Mouse (Mus musculus) MEL (cell line): ENCODE data around the gene Tmem42. TPM values are rescaled to one million over a fixed set of nuclear protein-coding genes. Genes with fewer than 3 reads are reported as not detected.
A peak's percentile ranks its signal among the peaks of the same experiment; 100 is the strongest.

Source experiments
- DNase-seq: peaks from one replicate; pipeline ENCODE4 v3.0.0; 2011; ENCODE audit warnings: low read depth, low spot score
- H3K27ac ChIP-seq: 2 replicates; pipeline ENCODE4 v1.5.1; 2012; ENCODE audit warnings: low read depth, mild to moderate bottlenecking, control low read depth, low read length, moderate library complexity; ENCODE audit not compliant: control insufficient read depth
- H3K27me3 ChIP-seq, 2 experiments: fragments of 150-350 bp in 1 of 2; sonication (generic) in 1 of 2; 2 replicates each; pipeline ENCODE4 v1.6.1; 2012; ENCODE audit warnings: low read length in 2 of 2, mild to moderate bottlenecking in 2 of 2, improper control_type of control experiment in 1 of 2, moderate library complexity in 1 of 2; ENCODE audit not compliant: insufficient read depth in 2 of 2, control insufficient read depth in 1 of 2
- H3K36me3 ChIP-seq, 2 experiments: 2 replicates each; pipeline ENCODE4 v1.6.1; 2012 to 2014; ENCODE audit warnings: low read length in 2 of 2, improper control_type of control experiment in 1 of 2, inconsistent platforms in 1 of 2, mild to moderate bottlenecking in 1 of 2; ENCODE audit not compliant: insufficient read depth in 2 of 2, control insufficient read depth in 1 of 2
- H3K4me1 ChIP-seq, 2 experiments: fragments of 150-350 bp in 1 of 2; sonication (generic) in 1 of 2; 2 replicates each; pipeline ENCODE4 v1.6.1; 2012; ENCODE audit warnings: low read length in 2 of 2, improper control_type of control experiment in 1 of 2, mild to moderate bottlenecking in 1 of 2; ENCODE audit not compliant: insufficient read depth in 2 of 2, control insufficient read depth in 1 of 2
- H3K4me3 ChIP-seq, 2 experiments: fragments of 150-350 bp in 1 of 2; sonication (generic) in 1 of 2; 2 replicates each; pipeline ENCODE4 v1.5.1; 2012; ENCODE audit warnings: low read depth in 2 of 2, low read length in 2 of 2, mild to moderate bottlenecking in 2 of 2, moderate library complexity in 2 of 2, control low read depth in 1 of 2, improper control_type of control experiment in 1 of 2; ENCODE audit not compliant: control insufficient read depth in 1 of 2, insufficient read depth in 1 of 2
- H3K79me2 ChIP-seq: 2 replicates; pipeline ENCODE4 v1.6.1; 2012; ENCODE audit warnings: mild to moderate bottlenecking, low read length, moderate library complexity; ENCODE audit not compliant: control insufficient read depth, poor library complexity, insufficient read depth
- H3K9ac ChIP-seq: 2 replicates; pipeline ENCODE4 v1.6.1; 2012; ENCODE audit warnings: low read depth, mild to moderate bottlenecking, control low read depth, low read length, moderate library complexity; ENCODE audit not compliant: control insufficient read depth, poor library complexity, severe bottlenecking
- H3K9me3 ChIP-seq: fragments of 150-350 bp; sonication (generic); replicated peaks from 2 replicates; pipeline ENCODE4 v1.6.1; 2012; ENCODE audit warnings: mild to moderate bottlenecking, low read length, improper control_type of control experiment, moderate library complexity; ENCODE audit not compliant: insufficient read depth
- BHLHE40 ChIP-seq: IDR thresholded peaks from 2 replicates; pipeline ENCODE4 v1.6.1; 2012; ENCODE audit warnings: low read depth, mild to moderate bottlenecking, inconsistent platforms, low read length, improper control_type of control experiment, borderline replicate concordance
- CTCF ChIP-seq, 3 experiments: IDR thresholded peaks in 2 of 3; conservative IDR thresholded peaks in 1 of 3; 2 replicates each; pipeline ENCODE4 v1.5.1; 2011 to 2012; ENCODE audit warnings: low read length in 3 of 3, low read depth in 2 of 3, mild to moderate bottlenecking in 2 of 3, improper control_type of control experiment in 1 of 3, inconsistent platforms in 1 of 3, mixed read lengths in 1 of 3, moderate library complexity in 1 of 3; ENCODE audit not compliant: control insufficient read depth in 1 of 3, insufficient read depth in 1 of 3, poor library complexity in 1 of 3, severe bottlenecking in 1 of 3
- ELF1 ChIP-seq: IDR thresholded peaks from 2 replicates; pipeline ENCODE4 v1.6.1; 2014; ENCODE audit warnings: low read depth, mild to moderate bottlenecking, inconsistent platforms, low read length, improper control_type of control experiment, moderate library complexity
- ETS1 ChIP-seq: IDR thresholded peaks from 2 replicates; pipeline ENCODE4 v1.6.1; 2012; ENCODE audit warnings: low read depth, mild to moderate bottlenecking, inconsistent platforms, low read length, improper control_type of control experiment, moderate library complexity
- JUND ChIP-seq: IDR thresholded peaks from 2 replicates; pipeline ENCODE4 v1.6.1; 2011; ENCODE audit warnings: low read depth, mild to moderate bottlenecking, improper control_type of control experiment, low read length
- KAT2A ChIP-seq: conservative IDR thresholded peaks from 2 replicates; pipeline ENCODE4 v1.6.1; 2012; ENCODE audit warnings: low read depth, low read length, improper control_type of control experiment, inconsistent platforms
- MAX ChIP-seq: IDR thresholded peaks from 2 replicates; pipeline ENCODE4 v1.6.1; 2011; ENCODE audit warnings: low read length, improper control_type of control experiment
- MEF2A ChIP-seq: IDR thresholded peaks from 2 replicates; pipeline ENCODE4 v1.6.1; 2014; ENCODE audit warnings: low read depth, mild to moderate bottlenecking, inconsistent platforms, low read length, improper control_type of control experiment; ENCODE audit not compliant: poor library complexity, insufficient replicate concordance, severe bottlenecking; ENCODE audit errors: extremely low read depth
- MYB ChIP-seq: IDR thresholded peaks from 2 replicates; pipeline ENCODE4 v1.6.1; 2011; ENCODE audit warnings: mild to moderate bottlenecking, low read depth, low read length, improper control_type of control experiment
- MYC ChIP-seq: IDR thresholded peaks from 2 replicates; pipeline ENCODE4 v1.6.1; 2011; ENCODE audit warnings: low read depth, mild to moderate bottlenecking, low read length, improper control_type of control experiment, moderate library complexity
- NELFE ChIP-seq: IDR thresholded peaks from 2 replicates; pipeline ENCODE4 v1.6.1; 2011; ENCODE audit warnings: low read depth, low read length, improper control_type of control experiment
- NRF1 ChIP-seq: IDR thresholded peaks from 2 replicates; pipeline ENCODE4 v1.6.1; 2014; ENCODE audit warnings: low read depth, mild to moderate bottlenecking, inconsistent platforms, low read length, improper control_type of control experiment, moderate library complexity; ENCODE audit not compliant: poor library complexity, insufficient read depth, severe bottlenecking
- POLR2AphosphoS5 ChIP-seq: IDR thresholded peaks from 2 replicates; pipeline ENCODE4 v1.6.1; 2012; ENCODE audit warnings: low read depth, borderline replicate concordance, mild to moderate bottlenecking, inconsistent platforms, low read length, moderate library complexity, mixed read lengths
- RAD21 ChIP-seq: IDR thresholded peaks from 2 replicates; pipeline ENCODE4 v1.6.1; 2011; ENCODE audit warnings: mild to moderate bottlenecking, low read depth, low read length, improper control_type of control experiment
- RCOR1 ChIP-seq: IDR thresholded peaks from 2 replicates; pipeline ENCODE4 v1.6.1; 2012; ENCODE audit warnings: low read depth, mild to moderate bottlenecking, inconsistent platforms, low read length, improper control_type of control experiment
- SMC3 ChIP-seq: IDR thresholded peaks from 2 replicates; pipeline ENCODE4 v1.6.1; 2011; ENCODE audit warnings: low read depth, low read length, improper control_type of control experiment
- TBP ChIP-seq: IDR thresholded peaks from 2 replicates; pipeline ENCODE4 v1.8.0; 2011; ENCODE audit warnings: low read depth, low read length, improper control_type of control experiment
- USF2 ChIP-seq, 2 experiments: IDR thresholded peaks; 2 replicates each; pipeline ENCODE4 v1.6.1; 2011 to 2012; ENCODE audit warnings: improper control_type of control experiment in 2 of 2, low read length in 2 of 2, borderline replicate concordance in 1 of 2, inconsistent platforms in 1 of 2, low read depth in 1 of 2, mild to moderate bottlenecking in 1 of 2; ENCODE audit not compliant: insufficient read depth in 1 of 2
- ZC3H11A ChIP-seq: IDR thresholded peaks from 2 replicates; pipeline ENCODE4 v1.6.1; 2012; ENCODE audit warnings: low read depth, mild to moderate bottlenecking, inconsistent platforms, low read length, improper control_type of control experiment
- ZKSCAN1 ChIP-seq: IDR thresholded peaks from 2 replicates; pipeline ENCODE4 v1.6.1; 2012; ENCODE audit warnings: low read depth, mild to moderate bottlenecking, inconsistent platforms, low read length, improper control_type of control experiment, moderate library complexity
- ZNF384 ChIP-seq: IDR thresholded peaks from 2 replicates; pipeline ENCODE4 v1.6.1; 2012; ENCODE audit warnings: low read depth, mild to moderate bottlenecking, inconsistent platforms, low read length, improper control_type of control experiment
- polyA plus RNA-seq, 2 experiments: library from polyadenylated mRNA; stranded (reverse) in 1 of 2; unstranded in 1 of 2; fragments of >175 nt in 1 of 2; fragments of >200 nt in 1 of 2; gene quantifications; 2 replicates each; pipeline versions ENCODE4 v1.2.1 to v1.2.4; 2012; ENCODE audit warnings: low replicate concordance in 2 of 2, low read depth in 1 of 2; ENCODE audit not compliant: insufficient read length in 2 of 2, insufficient read depth in 1 of 2, missing spikeins in 1 of 2
- total RNA-seq: library from RNA; depleted of rRNA; stranded (reverse); fragments of 300-350 nt; gene quantifications from 2 replicates; pipeline ENCODE4 v1.2.3, GENCODE M21; 2012; rRNA removed

Gene Tmem42
- total and polyA plus RNA-seq, 3 experiments: 14.6 to 15.0 TPM; not detected in 1

DNA sequence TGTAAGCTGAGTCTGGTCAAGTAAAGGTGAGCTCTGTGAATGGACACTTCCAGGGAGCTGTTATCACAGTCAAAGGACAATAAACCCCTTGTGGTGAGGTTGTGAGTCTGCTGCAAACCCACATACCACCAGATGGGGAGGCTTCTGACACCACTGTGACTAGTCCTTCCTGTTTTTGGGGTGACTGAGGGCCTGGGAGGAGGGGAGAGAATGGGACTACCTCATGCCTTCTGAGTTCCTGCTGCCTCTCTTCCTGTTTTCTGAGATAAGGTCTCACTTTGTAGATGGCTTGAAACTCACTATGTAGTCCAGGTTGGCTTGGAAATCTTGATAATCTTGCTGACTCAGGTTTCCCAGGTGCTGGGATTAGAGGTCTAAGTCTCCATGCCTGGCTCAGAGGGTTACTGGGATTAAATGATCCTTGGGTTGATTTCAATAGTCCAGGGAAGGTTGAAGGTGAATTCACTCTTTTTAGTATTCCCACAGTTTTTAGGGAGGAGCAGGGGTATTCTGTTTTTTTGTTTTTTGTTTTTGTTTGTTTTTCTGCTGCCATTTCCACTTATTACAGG, 37.7 kb downstream of the Tmem42 start (continued):
- TF ChIP-seq KAT2A (no peak), ZKSCAN1 (no peak), MYC (peak; percentile 88), ETS1 (peak; percentile 77), BHLHE40 (no peak), TBP (no peak), ZNF384 (no peak), USF2 (IDR thresholded peaks at IDR 0.05; ENCODE audit: borderline replicate concordance in 1 of 2, insufficient read depth in 1 of 2, low read depth in 1 of 2, low read length in 2 of 2) (no peak), MAX (0 out of 2 replicates have a peak, but pooled peaks have one; percentile 36), MYB (no peak), RAD21 (peak; percentile 15), NRF1 (no peak), SMC3 (peak; percentile 37)

DNA sequence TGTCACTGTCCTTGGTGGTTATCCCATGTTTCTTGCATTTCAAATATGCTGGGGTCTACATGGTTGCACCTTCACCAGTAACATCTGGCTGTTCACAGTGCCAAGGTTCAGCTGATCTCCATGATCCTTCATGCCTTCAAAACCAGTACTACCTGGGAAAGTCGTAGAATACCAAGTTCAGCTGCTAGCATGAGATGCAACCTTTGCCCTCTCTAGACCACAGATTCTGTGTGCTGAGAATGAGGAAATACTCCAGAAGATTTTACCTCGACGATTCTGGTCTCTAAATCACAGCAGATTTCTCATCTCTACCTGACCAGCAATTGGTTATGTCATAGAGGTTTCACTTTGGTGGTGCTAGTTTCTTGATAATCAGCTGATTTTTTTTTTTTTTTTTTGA, 39.0 kb downstream of the Tmem42 start:
- H3K27me3 ChIP-seq: no peaks in the 10 kb centered on the region
- no peak overlapping the region for H3K4me3 ChIP-seq
- DNase-seq: no peak
- no peak overlapping the region for H3K27ac ChIP-seq
- H3K4me1 ChIP-seq: peaks cover 0 to 13% of the 10 kb centered on the region in 2 experiments; a peak in 3 of 4 replicates
- H3K9ac ChIP-seq: no peak overlapping the region
- TF ChIP-seq ETS1 (no peak), CTCF (IDR thresholded peaks at IDR 0.05 in 2 of 3, conservative IDR thresholded peaks at IDR 0.05 in 1 of 3; ENCODE audit: control insufficient read depth in 1 of 3, insufficient read depth in 1 of 3, low read depth in 2 of 3, low read length in 3 of 3, poor library complexity in 1 of 3, severe bottlenecking in 1 of 3) (no peak), ZKSCAN1 (no peak), NELFE (no peak), RCOR1 (no peak), JUND (no peak), RAD21 (no peak), MEF2A (no peak), ZC3H11A (no peak), POLR2AphosphoS5 (no peak), ELF1 (no peak)
- TF ChIP-seq, all 39 proteins: peak for 0
- Histone ChIP-seq H3K79me2 (no peaks in the 10 kb centered on the region), H3K36me3 (peaks cover 0 to 11% of the 10 kb centered on the region in 2 experiments; a peak in 2 of 4 replicates), H3K9me3 (no peaks in the 10 kb centered on the region)

Other genes starting within 250 kb of the Tmem42 start
- gene Tcaim, start 215.8 kb upstream of the Tmem42 start, total RNA-seq: 2.7 and 4.0 TPM in 2 replicates
- 1 to 10 TPM in 1 of 2 experiments, not detected in 1; 3.6 TPM for gene Tcaim, start 215.8 kb upstream of the Tmem42 start, polyA plus RNA-seq
- gene Gm35549, start 177.3 kb upstream of the Tmem42 start, total RNA-seq: not detected in 2 replicates
- gene Gm35549, start 177.3 kb upstream of the Tmem42 start, polyA plus RNA-seq: under 1 TPM in 1 of 2 experiments, not detected in 1; 0.31 TPM
- gene Zfp445, start 155.3 kb upstream of the Tmem42 start, total RNA-seq: 50.9 and 61.5 TPM in 2 replicates
- gene Zfp445, start 155.3 kb upstream of the Tmem42 start, polyA plus RNA-seq: 10 to 100 TPM; 25.4 to 45.5 TPM
- 1.3 TPM in 2 replicates for gene Zkscan7, start 135.6 kb upstream of the Tmem42 start, total RNA-seq
- gene Zkscan7, start 135.6 kb upstream of the Tmem42 start, polyA plus RNA-seq: under 1 TPM in 1 of 2 experiments, not detected in 1; 0.85 TPM
- not detected in 2 replicates for gene Zfp105, start 98.3 kb upstream of the Tmem42 start, total RNA-seq
- gene Zfp105, start 98.3 kb upstream of the Tmem42 start, polyA plus RNA-seq: not detected
- 7.5 and 8.7 TPM in 2 replicates for gene 1110059G10Rik, start 70.3 kb upstream of the Tmem42 start, total RNA-seq
- 10 to 100 TPM in 1 of 2 experiments, not detected in 1; 20.9 TPM for gene 1110059G10Rik, start 70.3 kb upstream of the Tmem42 start, polyA plus RNA-seq
- gene Kif15, start 70.3 kb upstream of the Tmem42 start, total RNA-seq: 48.0 and 54.4 TPM in 2 replicates
- 10 to 100 TPM in 1 of 2 experiments, not detected in 1; 81.7 TPM for gene Kif15, start 70.3 kb upstream of the Tmem42 start, polyA plus RNA-seq
- 0.65 and 0.96 TPM in 2 replicates for gene Tgm4, start 13.4 kb downstream of the Tmem42 start, total RNA-seq
- under 1 TPM in 1 of 2 experiments, not detected in 1; 0.42 TPM for gene Tgm4, start 13.4 kb downstream of the Tmem42 start, polyA plus RNA-seq
- gene Zdhhc3, start 91.9 kb downstream of the Tmem42 start, total RNA-seq: 51.7 and 51.8 TPM in 2 replicates
- gene Zdhhc3, start 91.9 kb downstream of the Tmem42 start, polyA plus RNA-seq: 10 to 100 TPM; 92.0 to 98.1 TPM
- 181 and 196 TPM in 2 replicates for gene Exosc7, start 91.9 kb downstream of the Tmem42 start, total RNA-seq
- gene Exosc7, start 91.9 kb downstream of the Tmem42 start, polyA plus RNA-seq: 100 to 1,000 TPM in 1 of 2 experiments, not detected in 1; 162 TPM
- gene Clec3b, start 129.6 kb downstream of the Tmem42 start, total RNA-seq: not detected in 2 replicates
- under 1 TPM in 1 of 2 experiments, not detected in 1; 0.24 TPM for gene Clec3b, start 129.6 kb downstream of the Tmem42 start, polyA plus RNA-seq
- not detected in 2 replicates for gene Cdcp1, start 194.7 kb downstream of the Tmem42 start, total RNA-seq
- gene Cdcp1, start 194.7 kb downstream of the Tmem42 start, polyA plus RNA-seq: not detected
- gene Tmem158, start 239.4 kb downstream of the Tmem42 start, total RNA-seq: 5.0 and 5.1 TPM in 2 replicates
- 10 to 100 TPM in 1 of 2 experiments, not detected in 1; 10.1 TPM for gene Tmem158, start 239.4 kb downstream of the Tmem42 start, polyA plus RNA-seq